Mouse (Mus musculus) B cell, adult 62 days (primary cell): ENCODE results near the gene Inava. TPM values are rescaled to one million over a fixed set of nuclear protein-coding genes. Genes with fewer than 3 reads are reported as not detected.

Experiments used
- total RNA-seq: library from RNA; stranded (reverse); gene quantifications from 4 replicates; pipeline ENCODE4 v1.2.4, GENCODE M21; 2023

Gene Inava
- total RNA-seq: not detected in 4 replicates

DNA sequence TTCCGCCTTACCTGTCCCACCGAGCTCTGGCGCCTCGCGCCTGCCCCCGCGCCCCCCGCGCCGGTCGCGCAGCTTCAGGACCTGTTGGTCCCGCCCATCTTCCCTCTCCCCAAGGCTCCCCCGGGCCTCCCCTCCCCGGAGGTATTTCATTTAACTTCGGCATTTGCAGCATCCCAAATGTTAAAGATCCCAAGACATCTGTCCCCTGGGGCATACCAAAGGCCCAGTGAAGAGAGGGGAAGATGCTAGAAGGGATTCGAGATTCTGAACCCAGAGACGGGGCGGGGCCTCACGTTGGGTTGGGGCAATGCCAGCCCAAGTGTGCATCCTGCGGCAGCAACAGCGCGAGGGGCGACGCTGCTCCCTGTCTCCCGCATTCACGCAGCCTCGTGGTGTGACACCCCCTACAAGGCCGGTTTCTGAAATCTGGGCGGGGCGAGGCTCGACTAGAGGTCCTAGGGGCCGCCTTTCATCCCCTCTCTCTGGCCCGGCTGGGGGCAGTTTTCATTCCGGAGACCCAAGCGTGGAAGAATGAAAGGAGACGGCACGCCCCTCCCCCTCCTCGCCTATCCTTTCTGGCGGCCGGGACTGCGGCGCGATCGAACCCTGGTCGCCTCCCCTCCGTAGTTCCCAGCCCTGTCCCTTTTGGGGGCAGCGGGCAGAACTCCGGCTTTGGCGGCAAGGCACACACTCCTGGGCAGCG lies at the start of gene Inava:
Inava (minus strand) TSS at position 373 of the 703 bp plus-strand sequence.

GRCm38 (mm10) chr1:136260635-136261238 lies 26.7 kb upstream of the Inava start, which contains the start of gene Gpr25:
Gene Gpr25, minus strand, starts transcription at chr1:136260873.

DNA sequence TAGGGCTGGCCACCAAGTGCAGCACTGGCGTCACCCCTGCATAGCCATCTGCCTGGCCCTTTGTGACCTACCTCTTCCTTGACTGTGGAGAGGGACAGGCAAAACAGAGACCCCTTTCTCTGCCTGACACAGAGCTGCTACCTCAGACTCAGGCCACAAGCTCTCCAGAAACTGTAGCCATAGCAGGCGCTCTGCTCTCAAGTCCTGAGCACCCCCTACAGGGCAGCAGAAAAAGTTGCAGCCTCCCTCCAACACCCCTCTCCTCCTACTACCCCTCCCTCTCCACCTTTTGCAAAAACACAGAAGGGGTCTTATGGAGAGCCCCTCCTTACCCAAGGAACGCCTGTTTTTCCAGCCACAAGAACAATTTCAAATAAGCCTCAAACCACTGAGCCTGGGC lies 21.3 kb downstream of the Inava start, which contains the start of gene Mroh3:
Mroh3 (minus strand) TSS at position 26 of the 400 bp plus-strand sequence.

Other genes with a start within 250 kb of the Inava start
- gene Igfn1, start 227.9 kb downstream of the Inava start, total RNA-seq: 0.09 to 0.17 TPM in 2 of 4 replicates, not detected in the others
- 7.1 to 19.1 TPM (median 10.5 TPM) in 4 replicates for gene Tmem9, start 226.1 kb downstream of the Inava start, total RNA-seq
- gene Ascl5, start 183.5 kb downstream of the Inava start, total RNA-seq: not detected in 4 replicates
- 4.0 to 6.5 TPM (median 5.1 TPM) in 4 replicates for gene Cacna1s, start 181.5 kb downstream of the Inava start, total RNA-seq
- 204 to 217 TPM (median 210 TPM) in 4 replicates for gene Kif21b, start 102.9 kb downstream of the Inava start, total RNA-seq
- gene Mroh3, start 21.4 kb downstream of the Inava start, total RNA-seq: not detected in 4 replicates
- not detected in 4 replicates for gene Gpr25, start 26.6 kb upstream of the Inava start, total RNA-seq
- gene Camsap2, start 111.8 kb upstream of the Inava start, total RNA-seq: 43.6 to 53.5 TPM (median 44.7 TPM) in 4 replicates
- 18.5 to 22.7 TPM (median 21.2 TPM) in 4 replicates for gene Ddx59, start 181.0 kb upstream of the Inava start, total RNA-seq
- 0.24 to 0.44 TPM (median 0.31 TPM) in 4 replicates for gene Kif14, start 232.1 kb upstream of the Inava start, total RNA-seq